Mouse (Mus musculus) bone marrow macrophage, adult 2 months (primary cell): ENCODE measurements around the gene Adgb.

Experiments used
- CTCF ChIP-seq: IDR thresholded peaks from 2 replicates; pipeline ENCODE4 v1.5.1; 2012; ENCODE audit warnings: low read depth, mild to moderate bottlenecking, low read length, moderate library complexity
- POLR2A ChIP-seq: IDR thresholded peaks from 2 replicates; pipeline ENCODE4 v1.6.1; 2012; ENCODE audit warnings: mild to moderate bottlenecking, low read depth, low read length, borderline replicate concordance

DNA sequence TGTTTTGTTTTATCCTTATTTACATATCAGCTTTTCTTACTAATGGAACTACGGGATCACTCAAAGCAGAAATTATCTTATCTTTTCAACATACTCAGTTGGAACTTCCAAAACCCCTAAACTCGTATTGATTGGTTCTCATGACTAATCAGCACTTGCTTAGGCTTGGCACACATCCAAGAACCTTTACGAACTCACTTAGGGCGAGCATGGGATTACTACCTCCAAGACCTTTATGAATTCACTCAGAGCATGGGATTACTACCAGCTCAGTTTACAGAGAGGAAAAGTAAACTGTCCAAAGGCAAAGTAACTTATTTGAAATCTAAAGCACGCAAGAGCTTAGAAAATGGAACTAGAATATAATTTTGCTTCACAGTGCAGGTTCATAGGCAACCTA, 4.8 kb upstream of the Adgb start:
- TF ChIP-seq CTCF (no peak), POLR2A (no peak)
